Mouse (Mus musculus) urinary bladder, postnatal 25 days (tissue): ENCODE results near the gene Odc1.
A peak's percentile ranks its signal among the peaks of the same experiment; 100 is the strongest.

Source experiments
- DNase-seq: peaks from one replicate; pipeline ENCODE4 v3.0.0; 2022; ENCODE audit warnings: low spot score

Gene Odc1

GRCm38 (mm10) chr12:17551208-17551995 is 6.8 kb downstream of the Odc1 start:
- no peak for DNase-seq

GRCm38 (mm10) chr12:17552420-17552819 is 7.8 kb downstream of the Odc1 start:
- no peak for DNase-seq

- DNase-seq, result no peak
Observed at GRCm38 (mm10) chr12:17552949-17553348, 8.4 kb downstream of the Odc1 start.

GRCm38 (mm10) chr12:17553627-17554026 is 9.0 kb downstream of the Odc1 start:
- DNase-seq, result no peak

- peak; percentile 95 for DNase-seq
Observed at GRCm38 (mm10) chr12:17554200-17554951, 9.8 kb downstream of the Odc1 start.

- DNase-seq, result peak; percentile 53
Observed at GRCm38 (mm10) chr12:17556430-17557343, 12.1 kb downstream of the Odc1 start.

GRCm38 (mm10) chr12:17557344-17557966 is 12.9 kb downstream of the Odc1 start:
- no peak for DNase-seq

GRCm38 (mm10) chr12:17557967-17558345 is 13.4 kb downstream of the Odc1 start:
- DNase-seq, result no peak

- DNase-seq, result no peak
Observed at GRCm38 (mm10) chr12:17562396-17562795, 17.8 kb downstream of the Odc1 start.

- no peak for DNase-seq
Observed at GRCm38 (mm10) chr12:17565393-17566045, 20.9 kb downstream of the Odc1 start.

- DNase-seq, result no peak
Observed at GRCm38 (mm10) chr12:17566046-17566408, 21.4 kb downstream of the Odc1 start.

GRCm38 (mm10) chr12:17568564-17568963 is 24.0 kb downstream of the Odc1 start:
- DNase-seq, result no peak

- no peak for DNase-seq
Observed at GRCm38 (mm10) chr12:17574591-17574990, 30.0 kb downstream of the Odc1 start.

GRCm38 (mm10) chr12:17575156-17575910 is 30.7 kb downstream of the Odc1 start:
- no peak for DNase-seq

GRCm38 (mm10) chr12:17576041-17576440 is 31.4 kb downstream of the Odc1 start:
- DNase-seq, result no peak

- no peak for DNase-seq
Observed at GRCm38 (mm10) chr12:17578601-17579000, 34.0 kb downstream of the Odc1 start.

GRCm38 (mm10) chr12:17581001-17581400 is 36.4 kb downstream of the Odc1 start:
- DNase-seq, result no peak

- DNase-seq, result no peak
Observed at GRCm38 (mm10) chr12:17582406-17582805, 37.8 kb downstream of the Odc1 start.

GRCm38 (mm10) chr12:17583860-17584259 is 39.3 kb downstream of the Odc1 start:
- no peak for DNase-seq

- no peak for DNase-seq
Observed at GRCm38 (mm10) chr12:17586011-17586410, 41.4 kb downstream of the Odc1 start.

- DNase-seq, result no peak
Observed at GRCm38 (mm10) chr12:17588436-17588835, 43.8 kb downstream of the Odc1 start.
